Mouse (Mus musculus) megakaryocyte progenitor cell, adult 5-6 weeks (primary cell): Measurements from ENCODE around the gene Prox1. TPM values are rescaled to one million over a fixed set of nuclear protein-coding genes. Genes with fewer than 3 reads are reported as not detected.

Experiments
- ATAC-seq: replicated peaks from 2 replicates; pipeline ENCODE4 v1.8.0; 2016; ENCODE audit warnings: mild to moderate bottlenecking, moderate TSS enrichment, inconsistent platforms; ENCODE audit not compliant: poor library complexity
- total RNA-seq, 2 experiments: library from RNA; stranded (forward) in 1 of 2; stranded (reverse) in 1 of 2; fragments of 157-497, 149-512 nt in 1 of 2; fragments of 200-1000 nt in 1 of 2; gene quantifications; 2 replicates each; pipeline versions ENCODE4 v1.2.3 to v1.2.4; 2015 to 2017

Prox1 gene
- total RNA-seq (2015), result not detected in 2 replicates
- not detected in 2 replicates for total RNA-seq (2017)

DNA sequence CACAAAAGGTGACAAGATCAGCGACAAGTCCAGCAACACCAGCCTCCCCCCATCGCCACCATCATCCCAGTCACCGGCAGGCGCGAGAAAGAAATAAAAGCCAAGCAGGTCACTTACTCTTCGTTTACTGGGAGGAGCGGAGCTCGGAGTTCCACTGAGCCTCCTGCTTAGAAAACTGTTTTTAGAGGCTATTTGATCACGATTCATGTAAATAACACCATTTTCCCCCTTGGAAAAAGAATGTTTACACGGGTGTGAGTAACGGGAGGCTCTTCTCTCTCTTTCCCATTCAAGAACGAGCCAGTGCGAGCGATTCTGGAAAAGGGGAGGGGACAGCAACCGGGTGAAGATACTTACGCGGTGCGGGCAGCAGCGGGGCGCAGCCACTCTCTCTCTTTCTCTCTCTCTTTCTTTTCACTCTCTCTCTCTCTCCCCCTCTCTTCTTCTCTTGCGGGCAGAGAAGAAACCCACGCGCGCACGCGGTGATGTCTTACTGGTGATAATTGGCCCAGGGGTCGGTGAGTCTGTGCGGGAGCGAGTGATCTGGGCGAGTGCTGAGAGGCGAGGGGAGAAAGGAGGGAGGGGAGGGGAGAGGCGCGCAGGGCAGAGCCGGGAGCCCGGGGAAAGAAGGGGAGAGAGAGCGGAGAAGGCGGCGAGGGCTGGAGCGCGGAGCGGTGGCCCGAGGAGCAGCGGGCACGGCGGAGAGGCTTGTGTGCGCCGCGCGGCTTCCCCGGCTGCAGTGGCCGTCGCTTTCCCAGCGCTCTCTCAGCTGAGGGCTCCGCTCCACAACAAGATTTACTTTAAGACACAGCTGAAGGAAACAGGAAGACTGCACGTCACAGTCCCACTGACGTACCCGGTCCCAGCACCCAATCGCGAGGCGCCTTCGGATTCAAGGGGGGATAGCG lies at the start of gene Prox1:
Prox1 (minus strand) TSS at position 804 of the 908 bp plus-strand sequence.
- ATAC-seq, result peak; percentile 42

GRCm38 (mm10) chr1:190216621-190217020 lies 46.1 kb upstream of the Prox1 start:
- ATAC-seq, result no peak

- ATAC-seq, result no peak
Measured at GRCm38 (mm10) chr1:190214626-190215025, 44.1 kb upstream of the Prox1 start.

GRCm38 (mm10) chr1:190213175-190213574 lies 42.7 kb upstream of the Prox1 start:
- no peak for ATAC-seq

GRCm38 (mm10) chr1:190207246-190207645 lies 36.7 kb upstream of the Prox1 start:
- ATAC-seq, result no peak

DNA sequence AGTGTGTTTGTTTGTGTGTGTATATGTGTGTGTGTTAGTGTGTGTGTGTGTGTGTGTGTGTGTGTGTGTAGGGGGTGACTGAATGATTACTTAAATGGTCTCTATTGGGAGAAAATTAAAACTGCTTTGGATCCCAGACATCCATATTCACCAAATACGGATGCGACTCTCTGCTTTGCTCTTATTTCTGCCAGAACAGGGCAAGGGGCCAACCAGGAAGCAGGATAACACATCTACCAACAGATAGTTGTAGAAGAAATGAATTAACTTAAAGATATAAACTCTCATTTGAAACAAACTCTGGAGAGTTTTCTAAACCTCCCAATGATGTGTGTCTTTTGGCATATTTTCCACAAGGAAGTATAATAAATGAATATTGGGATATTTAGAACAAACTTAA lies 35.2 kb upstream of the Prox1 start:
- no peak for ATAC-seq

DNA sequence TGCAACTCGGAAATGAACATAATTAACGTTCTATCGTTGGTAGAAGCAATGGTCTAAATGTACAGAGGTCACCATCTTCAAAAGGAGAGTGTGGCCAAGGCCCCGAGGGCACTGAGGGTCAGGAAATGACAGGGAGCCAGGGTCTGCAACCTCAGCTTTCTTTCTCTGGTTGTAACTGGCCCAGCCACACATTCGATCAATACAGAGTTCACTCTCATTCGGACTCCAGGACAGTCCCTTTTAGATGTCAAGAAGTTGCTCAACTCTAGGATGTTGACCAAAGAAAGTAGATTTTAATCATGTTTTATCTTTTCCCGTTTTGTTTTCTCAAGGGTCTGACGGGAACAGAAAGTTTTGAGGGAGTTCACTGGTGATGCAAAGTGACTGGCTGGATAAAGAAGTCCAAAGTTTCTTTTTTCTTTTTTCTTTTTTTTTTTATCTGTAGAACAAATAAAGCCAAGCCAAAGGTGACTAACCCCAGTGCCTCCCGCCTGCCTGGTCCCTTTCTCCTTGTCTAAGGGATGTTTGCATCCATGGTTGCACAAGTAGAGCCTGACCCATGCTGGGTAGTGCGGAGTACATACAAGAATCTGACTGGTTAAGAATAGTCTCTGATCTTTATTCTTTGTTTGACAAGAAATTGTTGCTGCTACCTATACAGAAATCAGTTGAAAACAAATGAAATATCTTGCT lies 34.0 kb upstream of the Prox1 start:
- no peak for ATAC-seq

DNA sequence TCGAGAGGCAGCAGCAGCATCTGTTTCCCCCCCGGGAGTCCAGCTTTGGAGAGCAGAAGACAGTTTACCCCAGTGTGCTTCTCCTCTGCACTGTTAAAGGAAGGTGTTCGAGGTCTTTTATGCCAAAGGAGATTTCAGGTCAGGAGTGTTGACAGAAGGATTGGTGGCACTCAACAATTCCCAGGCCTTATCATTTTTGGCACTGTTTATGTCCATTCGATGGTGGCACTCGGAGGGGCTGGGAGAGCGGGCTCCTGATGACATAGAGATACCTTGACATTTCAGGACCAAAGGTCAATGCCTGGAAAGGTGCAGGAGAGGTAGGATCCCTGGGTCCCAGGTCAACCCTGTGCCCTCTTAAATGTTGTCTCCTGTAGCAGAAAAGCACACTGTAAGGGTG lies 31.2 kb upstream of the Prox1 start:
- ATAC-seq, result no peak

DNA sequence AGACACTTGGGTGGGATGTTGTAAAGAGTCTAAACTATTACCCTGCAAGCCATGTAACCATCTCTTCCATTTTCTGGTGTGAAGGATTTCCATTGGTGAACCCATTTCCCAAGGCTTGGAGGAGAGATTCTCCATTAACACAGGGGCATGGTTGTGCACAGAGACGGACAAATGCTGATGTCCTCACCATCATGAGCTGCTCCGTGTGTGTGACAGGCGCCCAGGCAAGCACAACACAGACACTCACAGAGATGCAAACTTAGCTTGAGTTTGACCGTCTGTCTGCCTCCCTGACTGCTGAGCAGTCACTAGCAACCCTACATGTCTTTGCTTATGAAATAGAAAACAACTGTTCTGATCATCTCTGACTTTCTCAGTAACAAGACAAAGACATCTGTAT lies 30.5 kb upstream of the Prox1 start:
- no peak for ATAC-seq

- no peak for ATAC-seq
Measured at GRCm38 (mm10) chr1:190198247-190198646, 27.7 kb upstream of the Prox1 start.

- no peak for ATAC-seq
Measured at GRCm38 (mm10) chr1:190192011-190192410, 21.5 kb upstream of the Prox1 start.

DNA sequence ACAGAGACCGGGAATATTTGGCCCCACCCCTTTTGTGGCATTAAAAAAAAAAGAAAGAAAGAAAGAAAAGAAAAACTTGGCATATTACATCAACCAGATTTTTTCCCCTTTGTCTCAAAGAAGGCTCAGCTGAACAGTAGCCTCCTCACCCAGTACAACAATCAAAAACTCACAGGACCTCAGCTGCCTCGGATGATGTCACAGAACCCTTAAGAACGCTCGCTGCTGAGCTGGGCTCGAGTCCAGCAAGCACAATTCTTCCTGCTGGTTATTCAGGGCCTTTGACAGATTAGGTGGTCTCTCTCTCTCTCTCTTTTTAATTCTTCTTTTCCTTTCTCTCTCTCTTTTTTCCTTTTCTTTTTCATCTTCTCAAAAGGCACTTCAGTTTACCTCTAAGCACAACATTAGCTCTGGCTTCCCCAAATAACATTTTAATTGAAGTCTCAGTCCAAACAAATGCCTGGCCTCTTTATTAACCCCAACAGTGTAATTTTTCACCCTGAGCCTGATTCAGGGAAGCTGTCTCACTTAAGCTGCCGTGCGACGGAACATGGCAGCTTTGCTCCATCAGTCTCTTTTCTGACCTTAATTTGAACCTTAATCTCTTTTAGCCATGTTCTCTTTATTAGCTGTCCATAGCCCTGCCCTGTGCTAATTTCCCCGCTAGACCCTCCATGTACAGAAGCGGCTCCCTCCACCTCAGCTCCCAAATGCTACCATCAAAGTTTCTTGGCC lies 19.9 kb upstream of the Prox1 start:
- ATAC-seq, result no peak

- no peak for ATAC-seq
Measured at GRCm38 (mm10) chr1:190189125-190189524, 18.6 kb upstream of the Prox1 start.

- no peak for ATAC-seq
Measured at GRCm38 (mm10) chr1:190186336-190186735, 15.8 kb upstream of the Prox1 start.

DNA sequence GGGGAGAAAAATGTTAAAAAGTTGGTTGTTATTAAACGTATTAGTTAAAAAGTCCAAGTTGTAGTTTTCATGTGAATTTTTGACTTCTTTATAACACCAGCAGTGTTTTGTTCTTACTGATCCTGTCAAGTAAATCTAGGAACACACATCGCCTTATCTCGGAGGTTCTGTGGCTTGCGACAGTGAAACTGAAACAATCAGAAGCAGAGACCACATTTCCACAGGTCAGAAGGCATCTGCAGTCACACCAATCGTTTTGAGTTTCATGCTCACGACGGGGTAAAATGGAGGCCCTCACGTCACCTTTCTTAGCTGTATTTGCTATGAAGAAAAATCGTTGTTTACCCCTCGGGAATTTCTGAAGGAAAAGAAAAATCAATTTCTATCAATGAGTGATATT lies 14.8 kb upstream of the Prox1 start:
- ATAC-seq, result no peak

- ATAC-seq, result no peak
Measured at GRCm38 (mm10) chr1:190183574-190183973, 13.1 kb upstream of the Prox1 start.

- no peak for ATAC-seq
Measured at GRCm38 (mm10) chr1:190181765-190182164, 11.3 kb upstream of the Prox1 start.

DNA sequence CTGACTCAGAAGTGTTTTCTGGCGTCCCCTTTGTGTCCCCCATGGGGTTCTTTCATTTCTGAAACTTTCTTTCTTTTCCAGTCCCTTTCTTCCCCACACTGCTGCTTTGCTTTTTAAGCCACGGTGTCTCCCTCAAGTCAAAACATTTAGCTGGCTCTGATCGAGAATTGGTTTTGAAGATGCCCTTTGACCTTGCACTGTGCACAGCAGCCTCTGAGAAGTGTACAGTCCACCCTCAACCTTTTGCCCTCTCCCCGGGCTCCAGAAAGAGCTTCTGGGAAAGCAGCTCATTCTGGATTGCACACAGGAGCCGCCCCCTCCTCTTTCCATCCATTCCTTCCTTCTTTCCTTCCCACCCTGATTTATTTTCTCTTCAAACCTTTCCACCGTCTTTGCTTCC lies 10.3 kb upstream of the Prox1 start:
- ATAC-seq, result no peak

DNA sequence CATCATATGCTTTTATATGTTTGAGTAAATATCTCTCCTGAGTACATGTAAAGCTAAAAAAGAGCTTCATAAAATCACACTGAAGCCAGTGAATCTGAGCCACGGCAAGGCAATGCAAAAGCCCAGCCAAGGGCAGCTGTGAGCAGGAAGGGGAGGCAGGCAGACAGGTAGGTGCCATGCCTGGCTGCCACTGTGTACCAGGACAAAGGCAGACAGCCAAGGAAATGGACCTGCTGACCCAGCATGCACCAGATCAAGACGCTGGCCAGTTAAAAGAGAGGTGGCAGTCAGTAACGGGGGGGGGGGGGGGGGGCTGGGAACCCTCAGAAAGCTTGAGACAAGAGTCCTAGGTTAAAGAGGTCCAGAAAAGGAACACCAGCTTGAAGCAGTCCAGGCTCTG lies 6.4 kb upstream of the Prox1 start:
- ATAC-seq, result no peak

- peak; percentile 38 for ATAC-seq
Measured at GRCm38 (mm10) chr1:190174671-190175661, 4.5 kb upstream of the Prox1 start.
